Mouse (Mus musculus): ENCODE measurements around the gene 1700056E22Rik. TPM values are rescaled to one million over a fixed set of nuclear protein-coding genes. Genes with fewer than 3 reads are reported as not detected.

1700056E22Rik gene
- polyA plus RNA-seq, 1 experiment from 2014 or later: 1.5 TPM

GRCm38 (mm10) chr1:184047818-184048217 lies 13.7 kb upstream of the 1700056E22Rik start:
- H3K4me2 ChIP-seq: no peak overlapping the region
- H3K4me1 ChIP-seq: peaks cover 20% of the 10 kb centered on the region
- H3K36me3 ChIP-seq: no peaks in the 10 kb centered on the region
- no peak overlapping the region for H3K4me3 ChIP-seq (replicated peaks)
- no peak overlapping the region for H3K27ac ChIP-seq
- no peaks in the 10 kb centered on the region for H3K9me3 ChIP-seq
- no peak overlapping the region for H3K9ac ChIP-seq
- WGBS: 82% methylated on average over 9 of the region's 9 CpGs
- ATAC-seq (ENCODE audit: insufficient read depth, low FRiP score, low read depth): no peak
- no peaks in the 10 kb centered on the region for H3K27me3 ChIP-seq (replicated peaks)

DNA sequence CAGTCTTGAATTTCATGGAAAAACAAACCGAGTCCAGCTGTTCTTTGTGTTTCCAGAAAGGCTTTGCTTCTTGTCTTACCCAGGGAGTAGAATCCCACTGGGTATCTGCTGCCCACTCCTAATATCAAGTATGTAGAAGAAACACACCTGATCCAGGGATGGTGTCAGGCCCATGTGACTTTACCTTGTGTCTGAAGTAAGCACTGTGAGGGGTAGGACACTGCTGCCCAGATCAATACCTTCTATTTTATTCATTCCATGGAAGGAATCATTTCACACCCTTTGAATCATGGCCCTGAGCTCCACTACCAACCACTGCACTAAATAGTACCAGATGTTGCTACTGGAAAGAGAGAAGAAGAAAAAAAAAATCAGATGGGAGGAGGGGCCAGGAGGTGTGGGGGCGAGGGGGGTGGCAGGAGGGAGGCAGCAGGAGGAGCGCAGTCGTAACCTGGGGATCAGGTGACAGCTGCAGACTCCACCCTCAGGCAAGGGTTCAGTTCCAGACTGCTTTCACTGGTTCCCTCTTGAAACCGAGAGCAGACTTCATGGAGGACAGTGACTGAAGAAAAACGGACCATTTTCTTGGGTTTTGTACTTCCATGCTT lies 12.1 kb upstream of the 1700056E22Rik start:
- no peak overlapping the region for H3K9ac ChIP-seq
- H3K4me1 ChIP-seq: peaks cover 17% of the 10 kb centered on the region; the same call in 1 of the 2 replicates
- 59% methylated on average over 6 of the region's 6 CpGs for WGBS
- H3K27me3 ChIP-seq (replicated peaks): no peaks in the 10 kb centered on the region
- H3K27ac ChIP-seq: no peak overlapping the region
- no peaks in the 10 kb centered on the region for H3K36me3 ChIP-seq
- H3K4me3 ChIP-seq (replicated peaks): no peak overlapping the region
- ATAC-seq (ENCODE audit: insufficient read depth, low FRiP score, low read depth): no peak
- H3K4me2 ChIP-seq: no peak overlapping the region
- H3K9me3 ChIP-seq: no peaks in the 10 kb centered on the region

DNA sequence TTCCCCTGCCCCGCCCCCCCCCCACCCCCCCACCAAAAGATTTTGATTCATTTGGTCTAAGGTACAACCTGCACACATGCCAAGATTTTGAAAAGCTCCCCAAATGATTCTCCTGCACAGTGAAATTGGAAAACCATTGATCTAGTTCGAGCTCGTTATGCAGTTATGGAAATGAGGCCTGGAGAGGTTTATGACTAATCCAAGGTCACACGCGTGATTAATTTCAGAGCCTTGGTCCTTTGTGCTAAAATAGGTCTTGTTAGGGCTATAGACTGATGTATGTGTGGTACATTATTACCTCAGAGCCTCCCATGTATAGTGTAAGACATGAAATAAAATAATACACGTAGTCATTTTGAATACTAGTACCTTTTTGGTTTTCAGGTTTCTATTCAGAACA lies 9.3 kb upstream of the 1700056E22Rik start:
- Histone ChIP-seq H3K27ac (no peak overlapping the region), H3K36me3 (no peaks in the 10 kb centered on the region), H3K4me2 (no peak overlapping the region), H3K9me3 (no peaks in the 10 kb centered on the region), H3K4me1 (peaks cover 14% of the 10 kb centered on the region; the same call in 1 of the 2 replicates), H3K4me3 (replicated peaks) (no peak overlapping the region), H3K9ac (no peak overlapping the region), H3K27me3 (replicated peaks) (no peaks in the 10 kb centered on the region)
- no peak for ATAC-seq (ENCODE audit: insufficient read depth, low FRiP score, low read depth)
- WGBS: 92% methylated on average over 5 of the region's 6 CpGs

GRCm38 (mm10) chr1:184042745-184043144 lies 8.6 kb upstream of the 1700056E22Rik start:
- Histone ChIP-seq H3K4me3 (replicated peaks) (no peak overlapping the region), H3K4me1 (peaks cover 14% of the 10 kb centered on the region; the same call in 1 of the 2 replicates), H3K9me3 (no peaks in the 10 kb centered on the region), H3K36me3 (no peaks in the 10 kb centered on the region), H3K9ac (no peak overlapping the region), H3K27me3 (replicated peaks) (no peaks in the 10 kb centered on the region), H3K4me2 (no peak overlapping the region), H3K27ac (peak overlapping the region; percentile 54)
- ATAC-seq (ENCODE audit: insufficient read depth, low FRiP score, low read depth): no peak
- WGBS: 77% methylated on average over 9 of the region's 9 CpGs

- Histone ChIP-seq H3K27ac (peak overlapping the region; percentile 69), H3K4me1 (peaks cover 14% of the 10 kb centered on the region; the same call in 1 of the 2 replicates), H3K36me3 (no peaks in the 10 kb centered on the region), H3K9ac (no peak overlapping the region), H3K9me3 (no peaks in the 10 kb centered on the region), H3K4me3 (replicated peaks) (no peak overlapping the region), H3K4me2 (no peak overlapping the region), H3K27me3 (replicated peaks) (no peaks in the 10 kb centered on the region)
- 0 out of 2 replicates have a peak, but pooled peaks have one; percentile 22 for ATAC-seq (ENCODE audit: insufficient read depth, low FRiP score, low read depth)
- WGBS: 56% methylated on average over 9 of the region's 9 CpGs
These were observed 7.9 kb upstream of the 1700056E22Rik start for GRCm38 (mm10) chr1:184041778-184042573.

- WGBS: 55% methylated on average over 1 of the region's 1 CpGs
- no peak for ATAC-seq (ENCODE audit: insufficient read depth, low FRiP score, low read depth)
- no peak overlapping the region for H3K4me3 ChIP-seq (replicated peaks)
- H3K27me3 ChIP-seq (replicated peaks): no peaks in the 10 kb centered on the region
- no peaks in the 10 kb centered on the region for H3K36me3 ChIP-seq
- H3K27ac ChIP-seq: no peak overlapping the region
- H3K9ac ChIP-seq: no peak overlapping the region
- no peaks in the 10 kb centered on the region for H3K9me3 ChIP-seq
- no peak overlapping the region for H3K4me2 ChIP-seq
- peaks cover 13% of the 10 kb centered on the region; the same call in 1 of the 2 replicates for H3K4me1 ChIP-seq
These were observed 6.8 kb upstream of the 1700056E22Rik start for GRCm38 (mm10) chr1:184040906-184041305.

GRCm38 (mm10) chr1:184040181-184040580 lies 6.1 kb upstream of the 1700056E22Rik start:
- WGBS: 90% methylated on average over 11 of the region's 11 CpGs
- Histone ChIP-seq H3K4me3 (replicated peaks) (no peak overlapping the region), H3K36me3 (no peaks in the 10 kb centered on the region), H3K9ac (no peak overlapping the region), H3K9me3 (no peaks in the 10 kb centered on the region), H3K4me1 (peaks cover 12% of the 10 kb centered on the region; the same call in 1 of the 2 replicates), H3K4me2 (no peak overlapping the region), H3K27me3 (replicated peaks) (no peaks in the 10 kb centered on the region), H3K27ac (no peak overlapping the region)
- ATAC-seq (ENCODE audit: insufficient read depth, low FRiP score, low read depth): no peak

GRCm38 (mm10) chr1:184039301-184039700 lies 5.2 kb upstream of the 1700056E22Rik start:
- no peak for ATAC-seq (ENCODE audit: insufficient read depth, low FRiP score, low read depth)
- no peaks in the 10 kb centered on the region for H3K9me3 ChIP-seq
- no peak overlapping the region for H3K4me2 ChIP-seq
- H3K4me3 ChIP-seq (replicated peaks): no peak overlapping the region
- no peaks in the 10 kb centered on the region for H3K27me3 ChIP-seq (replicated peaks)
- 90% methylated on average over 10 of the region's 10 CpGs for WGBS
- H3K27ac ChIP-seq: no peak overlapping the region
- H3K36me3 ChIP-seq: no peaks in the 10 kb centered on the region
- no peak overlapping the region for H3K9ac ChIP-seq
- peaks cover 12% of the 10 kb centered on the region; the same call in 1 of the 2 replicates for H3K4me1 ChIP-seq

DNA sequence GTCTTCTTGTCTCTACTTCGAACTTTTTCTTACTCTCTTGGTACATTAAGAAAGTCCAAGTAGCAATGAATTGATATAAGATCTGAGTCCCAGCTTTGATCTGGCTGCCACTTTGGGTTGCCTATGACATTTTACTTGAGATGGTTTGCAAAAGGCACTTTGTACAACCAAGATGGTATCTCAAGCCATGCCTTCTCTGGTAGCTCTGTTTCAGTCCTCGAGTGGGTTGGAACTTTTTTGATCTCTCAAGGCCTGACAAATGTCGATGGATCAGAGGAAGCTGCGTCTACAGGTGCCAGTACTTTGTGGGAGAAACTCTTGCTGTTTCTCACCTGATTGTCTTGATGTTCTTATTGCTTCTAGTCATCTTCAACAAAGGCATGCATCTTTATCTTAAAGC lies 3.7 kb upstream of the 1700056E22Rik start:
- H3K27ac ChIP-seq: no peak overlapping the region
- no peaks in the 10 kb centered on the region for H3K27me3 ChIP-seq (replicated peaks)
- 82% methylated on average over 4 of the region's 4 CpGs for WGBS
- no peaks in the 10 kb centered on the region for H3K36me3 ChIP-seq
- H3K9ac ChIP-seq: no peak overlapping the region
- no peaks in the 10 kb centered on the region for H3K9me3 ChIP-seq
- no peak overlapping the region for H3K4me3 ChIP-seq (replicated peaks)
- ATAC-seq (ENCODE audit: insufficient read depth, low FRiP score, low read depth): no peak
- H3K4me1 ChIP-seq: peaks cover 11% of the 10 kb centered on the region
- no peak overlapping the region for H3K4me2 ChIP-seq

- Histone ChIP-seq H3K36me3 (no peaks in the 10 kb centered on the region), H3K9me3 (no peaks in the 10 kb centered on the region), H3K27me3 (replicated peaks) (no peaks in the 10 kb centered on the region), H3K9ac (0 out of 2 replicates have a peak overlapping the region, but pooled peaks have one; percentile 3), H3K4me3 (replicated peaks) (peak overlapping the region; percentile 75), H3K4me2 (peak overlapping the region; percentile 81), H3K4me1 (peaks cover 8% of the 10 kb centered on the region), H3K27ac (no peak overlapping the region)
- WGBS: 8% methylated on average over 12 of the region's 12 CpGs
- ATAC-seq (ENCODE audit: insufficient read depth, low FRiP score, low read depth): no peak
These were observed 1.3 kb upstream of the 1700056E22Rik start for GRCm38 (mm10) chr1:184035346-184035903.

GRCm38 (mm10) chr1:184034741-184035181 lies 660 bp upstream of the 1700056E22Rik start:
- H3K9me3 ChIP-seq: no peaks in the 10 kb centered on the region
- H3K9ac ChIP-seq: peak overlapping the region; percentile 44
- H3K27ac ChIP-seq: peak overlapping the region; percentile 40; the same call in 1 of the 2 replicates
- no peak for ATAC-seq (ENCODE audit: insufficient read depth, low FRiP score, low read depth)
- no peaks in the 10 kb centered on the region for H3K36me3 ChIP-seq
- peaks cover 8% of the 10 kb centered on the region for H3K4me1 ChIP-seq
- no peaks in the 10 kb centered on the region for H3K27me3 ChIP-seq (replicated peaks)
- peak overlapping the region; percentile 81 for H3K4me2 ChIP-seq
- peak overlapping the region; percentile 75 for H3K4me3 ChIP-seq (replicated peaks)
- WGBS: under 1% methylated on average over 12 of the region's 12 CpGs
